Mouse (Mus musculus): ENCODE measurements at regions not wholly inside any gene's neighbourhood (a gene's known extent, or its start where the extent isn't known, plus 50 kb on each side); places are given as distances from the start of the nearest gene placed in this dataset.

DNA sequence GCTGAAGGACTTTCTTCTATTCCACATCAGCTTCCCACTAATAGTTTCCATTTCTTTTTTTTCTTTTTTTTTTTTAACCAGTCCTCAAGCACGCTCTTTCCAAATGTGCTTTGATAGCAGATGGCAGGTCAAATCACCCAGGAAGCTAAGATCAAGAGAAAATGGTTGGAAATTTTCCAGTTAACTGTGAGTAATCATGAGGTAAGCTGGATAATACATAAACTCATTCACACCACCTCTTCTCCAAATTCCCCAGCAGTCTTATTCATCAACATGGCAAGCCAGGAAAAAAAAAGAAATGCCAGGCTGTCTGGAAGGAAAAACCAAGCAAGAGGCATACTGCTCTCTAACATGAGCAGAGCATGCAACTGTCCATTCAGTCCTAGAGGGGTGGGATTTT, 79.8 kb upstream of the Mtap start:
- no peak overlapping the region for H3K4me3 ChIP-seq (ENCODE audit: low read depth, low read length)
- H3K27me3 ChIP-seq (ENCODE audit: control insufficient read depth, insufficient read depth, low read length): no peaks in the 10 kb centered on the region
- TF ChIP-seq POLR2A (IDR thresholded peaks at IDR 0.05; ENCODE audit: low read depth, low read length) (no peak), CTCF (IDR thresholded peaks at IDR 0.05; ENCODE audit: extremely low read depth, insufficient read length, insufficient replicate concordance, low read depth, low read length) (no peak)
- 38% methylated on average over 1 of the region's 1 CpGs for WGBS
- no peaks in the 10 kb centered on the region for H3K4me1 ChIP-seq (ENCODE audit: control insufficient read depth, insufficient read depth, insufficient read length, low read length)
- H3K27ac ChIP-seq (ENCODE audit: insufficient read depth, low read depth, low read length): no peak overlapping the region
- H3K36me3 ChIP-seq (ENCODE audit: control insufficient read depth, insufficient read depth, low read length): no peaks in the 10 kb centered on the region

DNA sequence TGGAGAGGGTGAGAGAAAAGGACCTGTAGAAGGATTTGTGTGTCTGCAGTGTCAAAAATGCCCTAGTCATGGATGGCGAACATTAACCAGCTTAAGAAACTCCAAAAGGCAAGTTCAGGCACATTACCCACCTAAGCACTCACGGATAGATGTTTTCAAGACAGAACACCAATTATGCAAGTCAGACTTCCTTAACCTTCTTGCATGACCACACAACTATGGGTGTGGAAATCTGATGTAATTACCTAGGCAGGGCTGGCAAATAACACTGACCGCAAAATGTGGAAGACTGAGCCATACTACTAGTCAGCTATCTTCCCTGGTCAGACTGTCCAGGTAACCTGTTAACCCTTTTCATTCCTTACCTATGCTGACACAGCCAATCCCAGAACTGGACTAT, 81.0 kb upstream of the Mtap start:
- H3K27me3 ChIP-seq (ENCODE audit: control insufficient read depth, insufficient read depth, low read length): no peaks in the 10 kb centered on the region
- TF ChIP-seq CTCF (IDR thresholded peaks at IDR 0.05; ENCODE audit: extremely low read depth, insufficient read length, insufficient replicate concordance, low read depth, low read length) (no peak), POLR2A (IDR thresholded peaks at IDR 0.05; ENCODE audit: low read depth, low read length) (no peak)
- no peak overlapping the region for H3K27ac ChIP-seq (ENCODE audit: insufficient read depth, low read depth, low read length)
- H3K36me3 ChIP-seq (ENCODE audit: control insufficient read depth, insufficient read depth, low read length): no peaks in the 10 kb centered on the region
- H3K4me3 ChIP-seq (ENCODE audit: low read depth, low read length): no peak overlapping the region
- no peaks in the 10 kb centered on the region for H3K4me1 ChIP-seq (ENCODE audit: control insufficient read depth, insufficient read depth, insufficient read length, low read length)
- WGBS: 68% methylated on average over 3 of the region's 3 CpGs

DNA sequence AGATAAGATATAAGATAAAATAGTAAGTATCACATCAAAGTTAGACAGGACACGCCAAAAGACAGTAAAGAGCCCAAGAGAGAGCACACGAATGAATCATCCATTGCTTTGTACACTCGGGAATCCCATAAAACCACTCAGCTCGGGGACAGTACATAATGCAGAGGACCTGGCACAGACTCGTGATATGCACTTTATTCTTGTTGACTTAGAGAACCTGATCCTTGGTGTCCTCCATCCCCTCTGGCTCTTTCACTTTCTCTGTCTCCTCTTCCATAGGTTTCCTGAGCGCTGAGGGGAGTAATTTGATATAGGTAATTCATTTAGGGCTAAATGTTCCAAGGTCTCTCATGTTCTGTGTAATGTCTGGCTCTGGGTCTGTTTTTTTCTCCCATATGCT, 83.3 kb upstream of the Mtap start:
- no peaks in the 10 kb centered on the region for H3K4me1 ChIP-seq (ENCODE audit: control insufficient read depth, insufficient read depth, insufficient read length, low read length)
- no peak overlapping the region for H3K27ac ChIP-seq (ENCODE audit: insufficient read depth, low read depth, low read length)
- H3K4me3 ChIP-seq (ENCODE audit: low read depth, low read length): no peak overlapping the region
- no peaks in the 10 kb centered on the region for H3K27me3 ChIP-seq (ENCODE audit: control insufficient read depth, insufficient read depth, low read length)
- TF ChIP-seq POLR2A (IDR thresholded peaks at IDR 0.05; ENCODE audit: low read depth, low read length) (no peak), CTCF (IDR thresholded peaks at IDR 0.05; ENCODE audit: extremely low read depth, insufficient read length, insufficient replicate concordance, low read depth, low read length) (no peak)
- WGBS: 26% methylated on average over 6 of the region's 6 CpGs
- H3K36me3 ChIP-seq (ENCODE audit: control insufficient read depth, insufficient read depth, low read length): no peaks in the 10 kb centered on the region

DNA sequence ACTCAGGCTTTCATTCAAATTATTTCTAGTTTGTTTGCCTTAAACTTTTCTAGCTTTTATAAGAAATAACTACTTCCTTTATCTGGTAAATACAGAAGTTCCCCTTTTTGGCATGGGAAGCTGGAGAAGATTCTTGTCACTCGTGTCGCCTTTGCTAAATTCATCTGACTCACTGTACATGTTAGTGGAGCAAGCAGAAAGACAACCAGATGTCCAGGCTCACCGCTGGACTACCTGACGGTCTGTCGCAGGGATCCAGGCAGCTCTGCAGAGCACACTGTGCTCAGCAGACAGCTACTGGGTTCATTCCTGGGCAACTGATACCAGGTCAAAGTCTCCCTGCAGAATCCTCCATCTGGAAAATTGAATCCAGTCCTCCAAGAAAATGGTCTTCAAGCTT, 85.0 kb upstream of the Mtap start:
- no peak overlapping the region for H3K27ac ChIP-seq (ENCODE audit: insufficient read depth, low read depth, low read length)
- whole genome bisulfite sequencing: 72% methylated on average over 5 of the region's 5 CpGs
- H3K36me3 ChIP-seq (ENCODE audit: control insufficient read depth, insufficient read depth, low read length): no peaks in the 10 kb centered on the region
- H3K4me1 ChIP-seq (ENCODE audit: control insufficient read depth, insufficient read depth, insufficient read length, low read length): no peaks in the 10 kb centered on the region
- no peak for TF ChIP-seq CTCF (IDR thresholded peaks at IDR 0.05; ENCODE audit: extremely low read depth, insufficient read length, insufficient replicate concordance, low read depth, low read length)
- no peak for TF ChIP-seq POLR2A (IDR thresholded peaks at IDR 0.05; ENCODE audit: low read depth, low read length)
- H3K27me3 ChIP-seq (ENCODE audit: control insufficient read depth, insufficient read depth, low read length): no peaks in the 10 kb centered on the region
- no peak overlapping the region for H3K4me3 ChIP-seq (ENCODE audit: low read depth, low read length)

GRCm38 (mm10) chr4:89050551-89051199, 86.2 kb upstream of the Mtap start:
- Histone ChIP-seq H3K4me3 (ENCODE audit: low read depth, low read length) (no peak overlapping the region), H3K27me3 (ENCODE audit: control insufficient read depth, insufficient read depth, low read length) (no peaks in the 10 kb centered on the region), H3K36me3 (ENCODE audit: control insufficient read depth, insufficient read depth, low read length) (no peaks in the 10 kb centered on the region), H3K4me1 (ENCODE audit: control insufficient read depth, insufficient read depth, insufficient read length, low read length) (no peaks in the 10 kb centered on the region), H3K27ac (ENCODE audit: insufficient read depth, low read depth, low read length) (no peak overlapping the region)
- WGBS: 80% methylated on average over 4 of the region's 4 CpGs
- TF ChIP-seq CTCF (IDR thresholded peaks at IDR 0.05; ENCODE audit: extremely low read depth, insufficient read length, insufficient replicate concordance, low read depth, low read length): no peak
- TF ChIP-seq POLR2A (IDR thresholded peaks at IDR 0.05; ENCODE audit: low read depth, low read length): no peak

DNA sequence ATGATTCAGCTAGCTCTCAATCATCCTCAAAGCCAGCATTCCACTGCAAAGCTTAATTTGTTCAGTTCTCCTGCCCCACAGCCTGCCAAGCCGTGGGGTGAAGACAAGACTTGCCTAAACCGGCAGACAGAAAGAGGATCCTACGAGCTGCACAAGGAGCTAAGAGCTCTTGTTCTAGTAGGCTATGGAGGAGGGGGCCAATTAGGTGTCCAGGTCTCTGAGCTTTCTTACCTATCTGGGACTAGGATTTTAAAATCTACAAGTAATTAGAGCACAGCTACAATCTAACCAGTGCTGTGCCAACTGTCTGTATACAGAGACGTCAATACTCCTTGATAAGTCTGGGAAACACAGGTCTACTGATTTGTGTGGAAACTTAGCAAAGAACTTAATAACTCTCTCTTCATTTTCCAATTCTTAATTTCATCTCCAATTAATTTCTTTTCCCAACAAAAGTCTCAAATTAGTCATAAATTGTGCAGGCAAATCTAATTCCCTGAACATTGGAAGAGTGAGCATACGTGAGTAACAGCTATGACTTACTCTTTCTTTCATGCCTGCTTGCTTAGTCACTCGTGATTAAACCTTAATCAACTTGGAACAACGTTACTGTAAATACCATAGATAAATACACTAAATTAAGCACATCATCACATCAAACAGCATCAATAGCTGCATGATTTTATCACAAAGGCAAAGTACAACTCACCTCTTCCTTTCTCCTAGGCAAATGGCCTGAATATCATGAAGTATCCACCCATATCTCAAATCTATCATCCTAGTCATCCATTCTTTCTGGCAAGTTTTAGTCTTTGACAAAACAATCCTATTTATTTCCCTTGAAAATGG, 87.1 kb upstream of the Mtap start:
- Histone ChIP-seq H3K4me1 (ENCODE audit: control insufficient read depth, insufficient read depth, insufficient read length, low read length) (no peaks in the 10 kb centered on the region), H3K27me3 (ENCODE audit: control insufficient read depth, insufficient read depth, low read length) (no peaks in the 10 kb centered on the region), H3K36me3 (ENCODE audit: control insufficient read depth, insufficient read depth, low read length) (no peaks in the 10 kb centered on the region), H3K4me3 (ENCODE audit: low read depth, low read length) (no peak overlapping the region), H3K27ac (ENCODE audit: insufficient read depth, low read depth, low read length) (no peak overlapping the region)
- no peak for TF ChIP-seq CTCF (IDR thresholded peaks at IDR 0.05; ENCODE audit: extremely low read depth, insufficient read length, insufficient replicate concordance, low read depth, low read length)
- TF ChIP-seq POLR2A (IDR thresholded peaks at IDR 0.05; ENCODE audit: low read depth, low read length): no peak
- 51% methylated on average over 7 of the region's 7 CpGs for WGBS

DNA sequence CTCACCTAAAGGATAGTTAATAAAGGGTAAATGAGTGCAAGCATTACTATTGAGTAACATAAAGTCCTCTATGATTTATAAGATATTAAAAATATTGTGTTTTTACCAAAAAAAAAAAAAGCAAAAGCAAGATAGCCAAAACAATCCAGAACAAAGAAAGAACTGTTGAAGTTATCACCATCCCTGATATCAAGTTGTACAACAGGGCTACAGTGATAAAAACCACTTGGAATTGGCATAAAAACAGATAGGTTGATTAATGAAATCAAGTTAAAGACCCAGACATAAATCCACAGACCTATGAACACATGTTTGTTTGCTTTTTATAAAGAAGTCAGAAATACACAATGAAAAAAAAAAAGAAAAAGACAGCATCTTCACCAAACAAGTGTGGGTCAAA, 92.4 kb upstream of the Mtap start:
- no peak overlapping the region for H3K27ac ChIP-seq (ENCODE audit: insufficient read depth, low read depth, low read length)
- TF ChIP-seq CTCF (IDR thresholded peaks at IDR 0.05; ENCODE audit: extremely low read depth, insufficient read length, insufficient replicate concordance, low read depth, low read length): no peak
- no peak for TF ChIP-seq POLR2A (IDR thresholded peaks at IDR 0.05; ENCODE audit: low read depth, low read length)
- H3K36me3 ChIP-seq (ENCODE audit: control insufficient read depth, insufficient read depth, low read length): no peaks in the 10 kb centered on the region
- H3K27me3 ChIP-seq (ENCODE audit: control insufficient read depth, insufficient read depth, low read length): no peaks in the 10 kb centered on the region
- no peaks in the 10 kb centered on the region for H3K4me1 ChIP-seq (ENCODE audit: control insufficient read depth, insufficient read depth, insufficient read length, low read length)
- no peak overlapping the region for H3K4me3 ChIP-seq (ENCODE audit: low read depth, low read length)

Measured in small intestine, adult 2 months (tissue).